Mouse (Mus musculus) neural tube, embryonic 13.5 days (tissue): Measurements from ENCODE around the gene Dok7. TPM values are rescaled to one million over a fixed set of nuclear protein-coding genes. Genes with fewer than 3 reads are reported as not detected.

ENCODE experiments used
- ATAC-seq: fragments of 200-750 bp; cut with Nextera tagmentation; 2 replicates; pipeline ENCODE4 v1.8.0; 2017; ENCODE audit warnings: low read depth, mild to moderate bottlenecking, moderate TSS enrichment, moderate library complexity
- H3K27ac ChIP-seq: fragments of 300-500 bp; sonication (generic); replicated peaks from 2 replicates; pipeline ENCODE4 v1.5.1; 2015; ENCODE audit warnings: moderate library complexity, mild to moderate bottlenecking, inconsistent platforms
- H3K27me3 ChIP-seq: fragments of 300-500 bp; sonication (generic); 2 replicates; pipeline ENCODE4 v1.6.1; 2015; ENCODE audit warnings: mild to moderate bottlenecking, inconsistent platforms
- H3K36me3 ChIP-seq: fragments of 300-500 bp; sonication (generic); 2 replicates; pipeline ENCODE4 v1.6.1; 2015; ENCODE audit warnings: mild to moderate bottlenecking, inconsistent platforms
- H3K4me1 ChIP-seq: fragments of 300-500 bp; sonication (generic); replicated peaks from 2 replicates; pipeline ENCODE4 v1.6.1; 2015; ENCODE audit warnings: inconsistent platforms
- H3K4me2 ChIP-seq: fragments of 300-500 bp; sonication (generic); 2 replicates; pipeline ENCODE4 v1.6.1; 2015; ENCODE audit warnings: inconsistent platforms, mild to moderate bottlenecking, moderate library complexity
- H3K4me3 ChIP-seq: fragments of 300-500 bp; sonication (generic); 2 replicates; pipeline ENCODE4 v1.5.1; 2015; ENCODE audit warnings: mild to moderate bottlenecking, inconsistent platforms
- H3K9ac ChIP-seq: fragments of 300-500 bp; sonication (generic); 2 replicates; pipeline ENCODE4 v1.6.1; 2015; ENCODE audit warnings: moderate library complexity, mild to moderate bottlenecking, inconsistent platforms
- H3K9me3 ChIP-seq: fragments of 300-500 bp; sonication (generic); 2 replicates; pipeline ENCODE4 v1.6.1; 2016; ENCODE audit warnings: inconsistent platforms
- WGBS: fragments of 180-500 bp; shearing (Covaris S2); methylation state at CpG from one replicate; pipeline ENCODE4 v1.1.7; 2015; 5-methylcytosine and 5-hydroxymethylcytosine counted together
- polyA plus RNA-seq: library from polyadenylated mRNA; unstranded; fragments of >200 nt; fragmentation: Nextera tagmentation; extraction: Ambion mirVana; gene quantifications from 2 replicates; pipeline ENCODE4 v1.2.1, GENCODE M21; 2015

Dok7 gene
- polyA plus RNA-seq, 1 experiment from 2014 or later, result 3.7 TPM

GRCm38 (mm10) chr5:35033619-35034018 is 22.9 kb upstream of the Dok7 start:
- Histone ChIP-seq H3K9ac (no peak overlapping the region), H3K4me1 (no peaks in the 10 kb centered on the region), H3K9me3 (no peaks in the 10 kb centered on the region), H3K4me2 (no peak overlapping the region), H3K27me3 (no peaks in the 10 kb centered on the region), H3K4me3 (no peak overlapping the region), H3K36me3 (peaks cover 69% of the 10 kb centered on the region), H3K27ac (no peak overlapping the region)
- ATAC-seq, result no peak
- 78% methylated on average over 1 of the region's 1 CpGs for WGBS

DNA sequence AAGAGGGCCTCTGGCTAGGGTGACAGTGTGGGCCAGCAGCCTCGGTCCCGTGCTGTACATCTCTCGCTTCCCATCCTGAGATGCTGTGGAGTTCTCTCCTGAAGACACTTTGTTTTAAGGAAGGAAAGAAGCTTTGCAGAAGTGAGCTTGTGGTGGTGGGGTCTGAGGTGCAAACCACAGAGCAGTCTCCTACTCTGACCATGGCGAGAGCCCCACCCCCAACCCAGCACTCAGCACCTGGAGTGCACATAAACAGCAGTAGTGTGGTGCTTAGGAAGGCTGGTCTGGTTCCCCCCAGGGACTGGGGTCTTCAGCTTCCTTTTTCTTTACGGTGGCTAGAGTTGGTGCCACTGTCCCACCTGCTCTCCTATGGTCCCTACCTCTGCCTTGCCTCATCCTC is 21.4 kb upstream of the Dok7 start:
- H3K36me3 ChIP-seq, result peaks cover 53% of the 10 kb centered on the region
- H3K4me2 ChIP-seq, result no peak overlapping the region
- 91% methylated on average over 5 of the region's 5 CpGs for WGBS
- no peak overlapping the region for H3K9ac ChIP-seq
- H3K27me3 ChIP-seq, result no peaks in the 10 kb centered on the region
- no peaks in the 10 kb centered on the region for H3K9me3 ChIP-seq
- no peak overlapping the region for H3K4me3 ChIP-seq
- H3K27ac ChIP-seq, result no peak overlapping the region
- H3K4me1 ChIP-seq, result no peaks in the 10 kb centered on the region
- no peak for ATAC-seq

DNA sequence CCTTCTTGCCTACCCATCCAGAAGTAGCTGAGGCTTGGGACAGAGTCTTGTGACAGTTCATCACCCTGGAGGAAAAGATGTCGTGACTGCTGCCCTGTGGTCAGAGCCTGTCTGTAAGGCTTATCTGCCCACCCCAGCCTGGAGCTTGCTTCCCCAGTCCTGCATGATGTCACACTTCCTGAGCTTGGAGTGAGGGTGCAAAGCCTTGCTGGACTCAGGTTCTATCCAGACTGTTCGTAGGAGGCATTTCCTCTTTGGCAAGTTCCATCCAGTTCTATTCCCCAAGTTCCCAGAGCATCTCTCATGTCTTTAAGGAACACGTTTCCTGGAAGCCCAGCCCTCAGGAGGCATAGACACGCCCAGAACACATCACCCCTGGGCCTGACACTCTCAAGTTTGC is 20.8 kb upstream of the Dok7 start:
- H3K4me2 ChIP-seq, result no peak overlapping the region
- no peaks in the 10 kb centered on the region for H3K9me3 ChIP-seq
- no peak overlapping the region for H3K27ac ChIP-seq
- H3K36me3 ChIP-seq, result peaks cover 49% of the 10 kb centered on the region
- 82% methylated on average over 4 of the region's 4 CpGs for WGBS
- H3K27me3 ChIP-seq, result no peaks in the 10 kb centered on the region
- no peaks in the 10 kb centered on the region for H3K4me1 ChIP-seq
- H3K9ac ChIP-seq, result no peak overlapping the region
- no peak for ATAC-seq
- no peak overlapping the region for H3K4me3 ChIP-seq

GRCm38 (mm10) chr5:35037438-35037837 is 19.1 kb upstream of the Dok7 start:
- H3K9ac ChIP-seq, result no peak overlapping the region
- peaks cover 32% of the 10 kb centered on the region for H3K36me3 ChIP-seq
- H3K4me1 ChIP-seq, result no peaks in the 10 kb centered on the region
- no peak for ATAC-seq
- H3K4me2 ChIP-seq, result no peak overlapping the region
- no peaks in the 10 kb centered on the region for H3K9me3 ChIP-seq
- no peaks in the 10 kb centered on the region for H3K27me3 ChIP-seq
- H3K4me3 ChIP-seq, result no peak overlapping the region
- H3K27ac ChIP-seq, result no peak overlapping the region

DNA sequence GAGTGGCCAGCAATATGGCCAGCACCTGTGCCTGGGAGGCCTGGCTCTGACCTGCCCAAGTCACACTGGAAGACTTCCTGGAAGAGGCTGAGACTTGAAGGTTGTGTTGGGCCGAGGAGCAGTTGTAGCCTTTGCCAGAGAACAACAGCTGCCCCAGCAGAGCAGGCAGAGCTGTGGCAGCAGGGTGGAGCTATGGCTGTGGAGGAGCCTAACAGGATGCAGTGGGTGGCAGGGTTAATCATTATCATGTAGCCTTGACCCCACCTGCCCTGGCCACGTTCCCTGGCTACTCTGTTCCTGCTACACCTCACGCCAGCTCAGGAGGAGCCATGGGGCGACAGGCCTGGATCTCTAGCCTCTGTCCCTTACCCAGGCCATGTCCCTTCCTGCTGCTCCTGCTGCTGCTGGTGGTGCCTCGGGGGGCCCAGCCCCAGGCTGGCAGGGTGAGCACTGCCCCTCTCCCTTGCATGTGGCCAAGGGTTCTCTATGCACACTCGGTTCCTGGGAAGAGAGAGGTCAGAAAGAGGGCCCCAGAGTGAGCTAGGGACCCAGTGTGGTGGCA is 15.2 kb upstream of the Dok7 start, which contains the start of gene Hgfac:
Hgfac (plus strand) TSS at position 242 of the 562 bp plus-strand sequence.
- ATAC-seq, result no peak
- no peak within 1 kb of the TSS for H3K27ac ChIP-seq
- H3K4me3 ChIP-seq, result no peak within 1 kb of the TSS
- 69% methylated on average over 6 of the region's 6 CpGs for WGBS
- H3K4me1 ChIP-seq, result no peaks in the 10 kb centered on the region
- no peak within 1 kb of the TSS for H3K9ac ChIP-seq
- H3K36me3 ChIP-seq, result no peaks in the 10 kb centered on the region
- H3K9me3 ChIP-seq, result no peaks in the 10 kb centered on the region
- H3K27me3 ChIP-seq, result no peaks in the 10 kb centered on the region
- no peak within 1 kb of the TSS for H3K4me2 ChIP-seq

DNA sequence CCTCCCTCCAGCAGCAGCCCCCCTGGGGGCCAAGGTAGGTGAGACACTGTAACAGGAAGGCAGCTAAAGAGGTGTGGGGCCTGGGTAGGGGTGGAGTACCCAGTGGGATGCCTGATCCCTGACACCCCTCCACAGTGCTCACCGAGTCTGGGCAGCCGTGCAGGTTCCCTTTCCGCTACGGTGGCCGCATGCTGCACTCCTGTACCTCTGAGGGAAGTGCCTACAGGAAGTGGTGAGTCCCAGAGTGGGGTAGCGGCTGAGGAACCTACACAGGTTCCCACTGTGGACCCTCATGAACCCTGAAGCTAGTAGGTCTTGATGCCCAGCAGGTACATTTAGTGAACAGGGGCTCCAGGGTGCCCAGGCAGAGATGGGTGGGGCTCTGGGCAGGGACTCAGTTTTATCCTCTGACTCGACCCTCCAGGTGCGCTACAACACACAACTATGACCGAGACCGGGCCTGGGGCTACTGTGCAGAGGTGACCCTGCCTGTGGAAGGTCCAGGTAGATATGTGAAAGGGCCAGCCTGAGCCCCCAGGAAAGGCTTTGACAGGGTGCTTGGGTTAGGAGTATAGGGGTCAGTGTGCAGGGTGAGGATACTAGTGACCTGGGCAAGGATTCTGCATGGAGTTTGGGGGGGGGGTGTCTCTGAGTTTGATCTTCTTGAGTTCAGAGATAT is 14.0 kb upstream of the Dok7 start:
- Histone ChIP-seq H3K27ac (no peak overlapping the region), H3K4me3 (no peak overlapping the region), H3K4me1 (no peaks in the 10 kb centered on the region), H3K9ac (no peak overlapping the region), H3K36me3 (no peaks in the 10 kb centered on the region), H3K27me3 (no peaks in the 10 kb centered on the region), H3K9me3 (no peaks in the 10 kb centered on the region), H3K4me2 (no peak overlapping the region)
- 81% methylated on average over 10 of the region's 10 CpGs for WGBS
- ATAC-seq, result peak; percentile 33

GRCm38 (mm10) chr5:35043110-35043451 is 13.5 kb upstream of the Dok7 start:
- Histone ChIP-seq H3K27ac (no peak overlapping the region), H3K4me2 (no peak overlapping the region), H3K4me1 (no peaks in the 10 kb centered on the region), H3K36me3 (no peaks in the 10 kb centered on the region), H3K27me3 (no peaks in the 10 kb centered on the region), H3K9ac (no peak overlapping the region), H3K9me3 (no peaks in the 10 kb centered on the region), H3K4me3 (no peak overlapping the region)
- ATAC-seq, result peak; percentile 87
- WGBS, result 38% methylated on average over 1 of the region's 1 CpGs

GRCm38 (mm10) chr5:35050541-35050940 is 6.0 kb upstream of the Dok7 start:
- Histone ChIP-seq H3K36me3 (no peaks in the 10 kb centered on the region), H3K4me2 (no peak overlapping the region), H3K4me3 (no peak overlapping the region), H3K9me3 (no peaks in the 10 kb centered on the region), H3K4me1 (peaks cover 11% of the 10 kb centered on the region; the same call in 1 of the 2 replicates), H3K27ac (no peak overlapping the region), H3K9ac (no peak overlapping the region), H3K27me3 (no peaks in the 10 kb centered on the region)
- no peak for ATAC-seq
- 81% methylated on average over 5 of the region's 5 CpGs for WGBS

GRCm38 (mm10) chr5:35054628-35055027 is 1.9 kb upstream of the Dok7 start:
- H3K4me2 ChIP-seq, result no peak overlapping the region
- H3K27me3 ChIP-seq, result peaks cover 31% of the 10 kb centered on the region
- no peak overlapping the region for H3K27ac ChIP-seq
- no peak for ATAC-seq
- no peak overlapping the region for H3K9ac ChIP-seq
- no peaks in the 10 kb centered on the region for H3K36me3 ChIP-seq
- 91% methylated on average over 3 of the region's 3 CpGs for WGBS
- H3K9me3 ChIP-seq, result no peaks in the 10 kb centered on the region
- H3K4me3 ChIP-seq, result no peak overlapping the region
- H3K4me1 ChIP-seq, result peaks cover 37% of the 10 kb centered on the region

- no peak overlapping the region for H3K4me3 ChIP-seq
- no peak for ATAC-seq
- no peak overlapping the region for H3K4me2 ChIP-seq
- no peaks in the 10 kb centered on the region for H3K9me3 ChIP-seq
- peaks cover 32% of the 10 kb centered on the region for H3K27me3 ChIP-seq
- WGBS, result 64% methylated on average over 12 of the region's 12 CpGs
- H3K9ac ChIP-seq, result no peak overlapping the region
- H3K4me1 ChIP-seq, result peaks cover 37% of the 10 kb centered on the region
- H3K36me3 ChIP-seq, result no peaks in the 10 kb centered on the region
- H3K27ac ChIP-seq, result no peak overlapping the region
Observed at GRCm38 (mm10) chr5:35055076-35055475, 1.5 kb upstream of the Dok7 start.

GRCm38 (mm10) chr5:35057582-35057981 is 1.0 kb downstream of the Dok7 start:
- Histone ChIP-seq H3K36me3 (no peaks in the 10 kb centered on the region), H3K27me3 (peaks cover 35% of the 10 kb centered on the region), H3K4me2 (peak overlapping the region; percentile 94), H3K4me1 (peaks cover 37% of the 10 kb centered on the region), H3K9ac (peak overlapping the region; percentile 83), H3K27ac (no peak overlapping the region), H3K9me3 (no peaks in the 10 kb centered on the region), H3K4me3 (peak overlapping the region; percentile 57)
- ATAC-seq, result peak; percentile 28; the same call in 1 of the 2 replicates
- 26% methylated on average over 4 of the region's 4 CpGs for WGBS

GRCm38 (mm10) chr5:35058216-35058615 is 1.6 kb downstream of the Dok7 start:
- peak overlapping the region; percentile 57; the same call in 1 of the 2 replicates for H3K4me3 ChIP-seq
- ATAC-seq, result no peak
- peaks cover 36% of the 10 kb centered on the region for H3K4me1 ChIP-seq
- H3K9ac ChIP-seq, result 0 out of 2 replicates have a peak overlapping the region, but pooled peaks have one; percentile 83
- no peaks in the 10 kb centered on the region for H3K9me3 ChIP-seq
- peak overlapping the region; percentile 94 for H3K4me2 ChIP-seq
- H3K27ac ChIP-seq, result no peak overlapping the region
- H3K27me3 ChIP-seq, result peaks cover 35% of the 10 kb centered on the region
- H3K36me3 ChIP-seq, result no peaks in the 10 kb centered on the region
- WGBS, result 58% methylated on average over 1 of the region's 1 CpGs

DNA sequence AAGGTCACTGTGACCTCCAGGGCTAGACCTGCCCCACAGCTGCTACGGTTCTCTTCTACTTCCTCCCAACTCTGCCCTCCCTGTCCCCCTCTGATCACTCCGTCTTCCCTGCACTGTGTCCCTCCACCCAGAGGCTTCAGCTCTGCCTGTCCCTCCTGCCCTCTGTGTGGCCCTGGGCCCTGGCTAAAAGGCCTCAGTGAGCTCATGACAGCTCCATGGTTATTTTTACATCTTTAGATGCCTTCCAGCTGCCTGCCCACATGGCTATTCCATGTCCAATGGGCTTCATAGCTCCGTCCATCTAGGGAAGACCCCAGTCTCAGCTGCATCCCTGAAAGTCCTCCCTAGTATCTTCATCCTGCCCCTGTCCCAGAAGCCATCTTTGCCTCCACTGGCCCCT is 3.5 kb downstream of the Dok7 start:
- Histone ChIP-seq H3K4me3 (no peak overlapping the region), H3K9ac (no peak overlapping the region), H3K9me3 (no peaks in the 10 kb centered on the region), H3K36me3 (no peaks in the 10 kb centered on the region), H3K4me2 (no peak overlapping the region), H3K27ac (no peak overlapping the region), H3K27me3 (peaks cover 35% of the 10 kb centered on the region), H3K4me1 (peaks cover 28% of the 10 kb centered on the region)
- ATAC-seq, result no peak
- 79% methylated on average over 3 of the region's 3 CpGs for WGBS
